Mouse (Mus musculus) spleen, adult 12 weeks (tissue): ENCODE data around the gene Fndc3a.

Source experiments
- DNase-seq: peaks from one replicate; pipeline ENCODE4 v3.0.0; 2022; ENCODE audit warnings: low spot score

Fndc3a gene

GRCm38 (mm10) chr14:72671911-72672310 lies 37.9 kb downstream of the Fndc3a start:
- DNase-seq: no peak

GRCm38 (mm10) chr14:72670987-72671386 lies 38.8 kb downstream of the Fndc3a start:
- DNase-seq: no peak

GRCm38 (mm10) chr14:72649268-72649667 lies 60.5 kb downstream of the Fndc3a start:
- DNase-seq: no peak

- no peak for DNase-seq
These were observed 64.3 kb downstream of the Fndc3a start for GRCm38 (mm10) chr14:72645512-72645911.

GRCm38 (mm10) chr14:72644620-72645019 lies 65.2 kb downstream of the Fndc3a start:
- DNase-seq: no peak

- no peak for DNase-seq
These were observed 71.3 kb downstream of the Fndc3a start for GRCm38 (mm10) chr14:72638507-72638906.

GRCm38 (mm10) chr14:72633571-72633970 lies 76.2 kb downstream of the Fndc3a start:
- no peak for DNase-seq

GRCm38 (mm10) chr14:72625411-72625810 lies 84.4 kb downstream of the Fndc3a start:
- no peak for DNase-seq

- no peak for DNase-seq
These were observed 105.7 kb downstream of the Fndc3a start for GRCm38 (mm10) chr14:72604077-72604476.

GRCm38 (mm10) chr14:72603194-72603521 lies 106.6 kb downstream of the Fndc3a start:
- DNase-seq: no peak

- DNase-seq: peak; percentile 59
These were observed 107.1 kb downstream of the Fndc3a start for GRCm38 (mm10) chr14:72602521-72603193.

- DNase-seq: no peak
These were observed 108.2 kb downstream of the Fndc3a start for GRCm38 (mm10) chr14:72601381-72602305.

- DNase-seq: no peak
These were observed 109.4 kb downstream of the Fndc3a start for GRCm38 (mm10) chr14:72600375-72600774.

- no peak for DNase-seq
These were observed 110.6 kb downstream of the Fndc3a start for GRCm38 (mm10) chr14:72598976-72599740.

- DNase-seq: no peak
These were observed 115.6 kb downstream of the Fndc3a start for GRCm38 (mm10) chr14:72594191-72594590.

- DNase-seq: no peak
These were observed 120.4 kb downstream of the Fndc3a start for GRCm38 (mm10) chr14:72589415-72589814.

- no peak for DNase-seq
These were observed 126.8 kb downstream of the Fndc3a start for GRCm38 (mm10) chr14:72582979-72583378.

- no peak for DNase-seq
These were observed 128.8 kb downstream of the Fndc3a start for GRCm38 (mm10) chr14:72580991-72581390.

- DNase-seq: no peak
These were observed 133.5 kb downstream of the Fndc3a start for GRCm38 (mm10) chr14:72576283-72576682.

GRCm38 (mm10) chr14:72563941-72564340 lies 145.9 kb downstream of the Fndc3a start:
- no peak for DNase-seq

GRCm38 (mm10) chr14:72558795-72559194 lies 151.0 kb downstream of the Fndc3a start:
- no peak for DNase-seq

- no peak for DNase-seq
These were observed 154.0 kb downstream of the Fndc3a start for GRCm38 (mm10) chr14:72555846-72556245.
